Mouse (Mus musculus) mouse trophoblast stem cell (cell line): ENCODE results near the gene Ret.

Experiments
- in situ Hi-C, 2 experiments: fragments of 300-500 bp; cut with MseI, MboI; formaldehyde crosslinking; loops; 2 replicates in 1 of 2; 3 replicates in 1 of 2; pipeline ENCODE4 v1.15.1; 2025

Gene Ret

DNA sequence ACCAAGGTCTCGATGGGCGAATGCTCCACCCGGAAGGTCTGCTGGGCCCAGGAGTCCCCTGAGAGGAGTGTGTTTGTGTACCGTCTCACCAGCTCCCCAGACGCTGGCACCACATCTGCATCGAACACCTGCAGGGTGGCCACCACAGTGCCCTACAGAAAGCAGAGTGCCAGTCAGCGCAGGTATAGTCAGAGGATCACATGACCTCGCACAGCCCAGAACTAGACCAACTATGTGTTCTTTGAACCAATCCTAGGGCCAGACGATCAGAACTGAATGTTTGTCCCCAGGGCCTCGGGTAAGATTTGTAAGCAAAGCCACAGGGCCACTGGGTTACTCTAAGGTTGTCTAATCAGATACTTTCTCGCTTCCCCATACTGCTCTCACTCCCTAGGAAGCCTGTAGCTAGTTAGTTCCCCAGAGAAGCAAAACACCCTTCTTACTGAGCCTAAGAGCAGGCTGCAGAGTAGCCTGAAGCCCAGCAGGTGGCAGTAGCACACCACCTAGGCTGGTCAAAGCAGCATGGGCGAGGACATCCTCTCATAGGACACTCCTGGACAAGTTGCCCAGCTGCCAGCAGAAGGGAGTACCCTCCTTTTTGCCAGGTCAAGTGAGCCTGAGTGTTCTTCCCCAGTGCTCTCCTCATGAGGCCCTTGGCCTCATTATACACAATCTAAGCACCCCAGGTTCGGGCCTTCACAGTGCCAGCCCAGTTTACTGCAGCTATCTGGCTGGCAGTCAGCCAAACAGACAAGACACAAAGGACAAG is 18.0 kb downstream of the Ret start:
- in situ Hi-C loops: loop anchor here (10.0 kb wide), 2 partner anchors 195 to 205 kb away; no protein-coding TSS in a partner anchor

DNA sequence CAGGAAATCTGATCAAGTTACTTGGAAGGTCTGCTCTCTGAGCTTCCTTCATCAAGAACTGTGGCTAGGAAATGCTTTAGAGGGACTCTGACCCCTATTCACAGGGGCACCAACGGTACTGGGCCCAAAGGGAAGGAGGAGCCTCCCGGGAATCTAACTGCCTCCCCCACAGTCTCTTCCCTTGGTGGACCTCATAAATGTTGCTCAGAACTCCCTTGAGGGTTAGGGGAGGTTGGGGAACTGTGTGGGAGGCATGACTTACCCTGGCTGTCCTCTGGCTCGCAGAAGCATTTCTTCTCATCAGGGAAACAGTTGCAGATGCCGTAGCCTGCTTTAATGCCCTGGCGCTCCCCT is 23.6 kb downstream of the Ret start:
- in situ Hi-C loops: no loop called here

- in situ Hi-C loops: no loop called here
Measured at GRCm38 (mm10) chr6:118173251-118173974, 24.1 kb downstream of the Ret start.

DNA sequence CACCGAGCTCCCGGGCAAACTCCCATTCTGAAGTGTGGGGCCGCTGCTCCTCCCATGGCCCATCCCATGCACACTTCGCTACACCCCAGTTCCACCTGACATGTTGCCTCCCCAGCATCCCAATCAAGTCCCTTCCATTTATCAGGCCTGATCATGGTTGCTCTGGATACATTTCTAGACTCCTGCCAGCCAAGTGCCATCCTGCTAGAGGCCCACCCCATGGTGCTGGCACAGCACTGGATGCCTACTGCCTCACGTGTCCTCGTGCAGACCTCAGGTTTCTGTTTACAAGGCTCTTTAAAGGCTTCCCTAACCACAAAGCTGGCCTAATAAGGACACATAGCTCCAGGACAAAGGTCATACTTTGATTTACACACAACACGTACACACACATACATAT is 26.1 kb downstream of the Ret start:
- in situ Hi-C loops: no loop called here

- in situ Hi-C loops: no loop called here
Measured at GRCm38 (mm10) chr6:118168106-118168505, 29.4 kb downstream of the Ret start.

DNA sequence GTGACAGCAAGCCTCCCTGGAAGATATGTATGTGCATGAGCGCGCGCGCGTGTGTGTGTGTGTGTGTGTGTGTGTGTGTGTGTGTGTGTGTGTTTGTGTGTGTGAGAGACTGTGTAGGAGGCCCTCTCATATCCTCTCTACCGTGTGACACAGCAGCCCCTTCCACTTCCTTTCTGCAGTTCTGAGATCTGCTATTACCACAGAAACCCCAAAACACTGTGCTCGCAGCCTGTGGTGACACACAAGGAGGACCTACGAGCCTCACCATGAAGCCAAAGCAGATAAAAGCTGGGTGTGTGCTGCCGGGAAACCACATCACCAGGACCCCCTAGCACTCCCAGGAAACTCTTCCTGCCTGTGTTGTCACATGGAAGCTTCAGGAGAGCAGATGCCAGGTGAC is 30.5 kb downstream of the Ret start:
- in situ Hi-C loops: no loop called here

- in situ Hi-C loops: no loop called here
Measured at GRCm38 (mm10) chr6:118165516-118165915, 32.0 kb downstream of the Ret start.

GRCm38 (mm10) chr6:118164691-118165090 is 32.8 kb downstream of the Ret start:
- in situ Hi-C loops: no loop called here

GRCm38 (mm10) chr6:118163086-118163485 is 34.4 kb downstream of the Ret start:
- in situ Hi-C loops: no loop called here

GRCm38 (mm10) chr6:118162457-118163082 is 34.9 kb downstream of the Ret start:
- in situ Hi-C loops: no loop called here

DNA sequence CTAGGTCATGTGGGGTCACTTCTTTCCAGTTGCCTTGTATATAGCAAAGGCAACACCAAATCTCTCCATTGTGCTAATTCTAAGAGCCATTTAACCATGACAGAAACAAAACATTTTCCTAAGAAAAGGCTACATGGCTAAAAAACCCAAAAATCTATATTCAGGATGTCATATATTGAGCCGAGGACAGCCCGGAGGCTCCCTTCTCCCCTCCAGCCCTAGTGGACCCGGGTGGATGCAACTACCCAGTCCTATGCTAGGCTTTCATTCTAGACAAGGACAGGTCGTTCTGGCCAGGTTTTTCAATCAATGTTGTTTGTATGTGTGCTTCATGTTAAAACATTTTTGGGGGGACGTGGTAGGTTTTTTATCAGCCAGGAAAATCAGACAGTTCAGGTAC is 44.4 kb downstream of the Ret start:
- in situ Hi-C loops: no loop called here

DNA sequence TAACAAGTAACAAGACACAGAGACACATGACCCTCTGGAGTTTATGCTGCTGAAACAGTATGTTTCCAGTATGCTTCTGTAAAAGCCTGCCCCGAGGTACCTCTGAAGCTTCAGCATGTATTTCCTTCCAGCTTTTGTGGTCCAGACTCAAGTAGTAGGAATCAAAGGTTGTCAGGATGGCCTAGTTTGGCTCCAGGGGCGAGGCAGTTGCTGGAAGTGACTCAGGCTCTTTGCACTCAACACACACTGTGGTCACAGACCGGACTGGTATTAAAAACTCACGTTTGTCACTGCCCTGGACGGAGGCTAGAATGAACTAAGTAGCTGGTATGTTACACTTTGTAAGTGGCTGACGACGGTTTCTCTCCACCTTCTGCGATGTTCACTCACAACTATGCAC is 46.5 kb downstream of the Ret start:
- in situ Hi-C loops: no loop called here

DNA sequence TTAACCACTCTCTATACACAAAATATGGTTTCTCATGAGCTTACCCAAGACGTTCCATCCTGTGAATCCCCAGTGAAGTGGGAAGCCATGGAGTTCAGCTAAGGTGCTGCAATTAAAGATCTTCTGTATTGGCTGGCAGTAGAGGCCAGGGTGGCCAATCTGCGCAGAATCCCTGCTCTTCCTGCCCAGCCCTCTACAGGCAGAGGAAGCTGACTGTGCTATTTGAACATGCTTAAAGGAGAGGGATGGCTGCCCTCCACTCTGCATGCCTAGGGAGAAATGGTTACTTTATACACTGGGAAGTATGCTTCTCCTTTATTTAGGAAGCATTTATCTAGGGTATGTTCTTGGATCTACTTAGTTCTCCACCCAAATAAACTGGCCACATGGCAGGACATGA is 47.0 kb downstream of the Ret start:
- in situ Hi-C loops: no loop called here

DNA sequence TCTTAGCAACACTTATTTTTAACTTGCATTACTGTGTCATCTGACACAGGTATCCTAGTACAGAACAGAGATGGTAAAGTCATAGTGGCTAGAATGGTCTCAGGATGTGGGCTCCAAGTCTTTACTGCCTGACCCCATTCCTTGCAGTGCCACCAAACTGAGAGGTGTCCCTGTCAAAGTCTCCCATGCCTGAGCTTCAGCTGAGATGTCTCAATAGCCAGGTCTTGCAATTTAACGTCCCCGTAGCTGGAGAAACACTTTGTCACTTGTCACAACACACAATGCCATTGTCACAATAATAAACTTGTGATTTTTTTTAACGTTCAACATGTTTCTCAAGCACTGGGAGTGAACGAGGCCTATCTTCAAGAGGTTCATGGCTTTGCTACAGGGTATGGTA is 47.4 kb downstream of the Ret start:
- in situ Hi-C loops: no loop called here

DNA sequence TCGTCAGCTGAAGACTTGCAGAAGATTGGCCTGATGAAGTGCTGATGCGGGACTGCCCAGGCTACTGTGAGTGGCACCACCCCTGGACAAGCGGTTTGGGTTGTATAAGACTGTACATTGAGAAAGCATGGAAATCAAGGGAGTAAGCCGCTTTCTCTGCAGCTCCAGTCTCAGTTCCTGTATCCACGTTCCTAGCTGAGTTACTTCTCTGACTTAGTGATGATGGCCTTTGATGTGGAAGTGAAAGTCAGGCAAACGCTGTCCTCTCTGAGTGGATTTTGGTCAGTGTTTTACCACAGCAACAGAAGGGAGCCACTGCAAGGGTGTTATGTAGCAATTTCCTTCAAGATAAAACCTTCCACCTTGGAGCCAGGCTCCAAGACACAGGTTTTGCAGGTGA is 56.6 kb downstream of the Ret start:
- in situ Hi-C loops: no loop called here

DNA sequence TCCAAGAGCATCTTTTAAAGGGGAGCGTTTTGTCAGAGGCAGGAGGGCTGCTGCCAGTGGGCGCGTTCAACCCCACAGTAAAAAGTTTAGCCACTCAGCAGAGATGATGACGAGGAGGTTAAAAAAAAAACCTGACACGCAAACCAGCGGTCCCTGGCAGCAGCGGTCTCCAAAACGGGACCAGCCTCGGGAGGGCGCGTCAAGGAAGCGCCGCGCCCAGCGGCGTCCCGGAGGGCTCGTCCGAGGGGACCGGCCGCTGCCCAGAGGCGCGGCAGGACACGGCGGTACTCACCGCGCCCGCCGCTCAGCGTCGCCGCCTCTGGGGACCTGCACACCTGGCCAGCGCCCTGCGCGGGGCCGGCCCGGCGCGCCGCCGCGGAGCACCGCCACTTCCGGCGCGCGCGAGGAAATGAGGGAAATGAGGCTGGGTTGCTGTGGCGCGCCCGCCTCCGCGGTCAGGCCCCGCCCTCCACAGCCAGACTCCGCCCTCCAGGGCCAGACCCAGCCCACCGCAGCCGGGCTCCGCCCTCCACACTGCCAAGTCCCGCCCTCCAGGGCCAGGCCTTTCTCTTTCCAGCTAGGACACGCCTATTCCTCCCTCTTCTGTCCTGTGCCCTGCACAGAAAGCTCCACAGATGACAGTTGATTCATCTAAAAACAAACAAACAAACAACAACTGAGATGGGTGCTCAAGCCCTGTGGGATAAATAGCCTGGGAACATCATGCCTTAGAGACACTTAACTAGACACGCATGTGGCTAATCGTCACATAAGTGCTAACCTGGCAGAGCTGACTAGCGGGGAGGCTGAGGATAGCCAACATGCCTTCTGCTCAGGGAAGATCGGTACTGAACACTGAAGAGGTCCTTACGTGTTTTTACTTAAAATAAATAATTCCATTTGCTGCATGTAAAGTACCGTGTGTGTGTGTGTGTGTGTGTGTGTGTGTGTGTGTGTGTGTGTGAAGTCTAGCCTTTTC is 58.5 kb downstream of the Ret start, which contains the start of gene Csgalnact2:
TSS of gene Csgalnact2 (minus strand) at position 410 of the 979 bp plus-strand sequence.
- in situ Hi-C loops: no loop called here

DNA sequence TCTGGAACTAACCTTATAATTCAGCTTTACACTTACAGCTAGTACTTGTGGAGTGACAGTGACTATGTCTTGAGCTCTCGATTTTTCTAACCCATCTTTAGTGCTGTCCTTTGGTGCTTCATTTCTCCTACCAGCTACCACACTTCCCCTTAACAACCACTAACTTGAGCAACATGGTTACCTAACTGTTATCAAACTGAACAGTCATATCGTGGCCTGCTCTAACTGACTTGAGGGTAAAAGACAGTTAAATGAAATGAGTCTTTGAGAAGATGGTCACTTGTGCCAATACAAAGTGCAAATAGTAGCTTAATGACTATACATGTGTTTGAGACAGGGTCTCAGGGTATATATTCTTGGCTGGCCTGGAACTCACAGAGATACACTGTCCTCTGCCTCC is 60.4 kb downstream of the Ret start:
- in situ Hi-C loops: no loop called here

GRCm38 (mm10) chr6:118134461-118134860 is 63.1 kb downstream of the Ret start:
- in situ Hi-C loops: no loop called here

DNA sequence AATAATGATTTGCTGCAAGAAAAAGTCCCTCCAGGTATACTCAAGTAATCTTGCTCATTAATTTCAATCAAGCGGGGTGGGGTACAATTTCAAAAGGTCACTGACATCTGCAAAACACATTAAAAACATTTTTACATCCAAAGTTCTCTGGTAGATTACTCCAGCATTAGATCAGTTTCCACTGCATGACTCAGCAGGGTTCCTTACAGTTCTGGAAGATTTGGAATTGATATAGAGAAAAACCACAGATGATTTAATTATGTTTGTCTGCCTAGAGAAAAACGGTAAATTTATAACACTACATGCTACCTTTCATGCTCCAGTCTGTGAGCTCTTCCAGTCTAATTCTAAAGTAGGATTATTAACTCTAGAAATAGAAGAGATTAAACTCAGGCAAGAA is 67.5 kb downstream of the Ret start:
- in situ Hi-C loops: no loop called here

GRCm38 (mm10) chr6:118127827-118128487 is 69.6 kb downstream of the Ret start:
- in situ Hi-C loops: no loop called here

DNA sequence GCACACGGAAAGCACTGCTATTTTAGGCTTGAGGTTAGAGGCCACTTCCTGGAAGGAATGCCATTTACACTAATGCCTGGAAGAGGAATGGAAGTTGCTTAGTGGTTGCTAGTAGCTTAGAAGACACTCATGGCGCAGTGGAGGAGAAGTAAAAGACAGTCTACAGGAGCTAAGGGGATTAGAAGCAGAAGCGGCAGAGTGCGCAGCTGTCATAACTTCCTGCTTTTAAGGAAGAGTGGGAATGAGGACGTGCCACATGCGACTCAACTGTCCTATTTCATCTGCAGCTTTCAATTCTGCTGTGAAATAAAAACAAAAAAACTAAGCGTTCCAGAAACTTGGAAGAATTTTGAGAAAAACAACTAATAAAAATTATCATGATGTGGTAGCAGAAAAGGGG is 70.3 kb downstream of the Ret start:
- in situ Hi-C loops: no loop called here
